In the genomic region with DNA sequence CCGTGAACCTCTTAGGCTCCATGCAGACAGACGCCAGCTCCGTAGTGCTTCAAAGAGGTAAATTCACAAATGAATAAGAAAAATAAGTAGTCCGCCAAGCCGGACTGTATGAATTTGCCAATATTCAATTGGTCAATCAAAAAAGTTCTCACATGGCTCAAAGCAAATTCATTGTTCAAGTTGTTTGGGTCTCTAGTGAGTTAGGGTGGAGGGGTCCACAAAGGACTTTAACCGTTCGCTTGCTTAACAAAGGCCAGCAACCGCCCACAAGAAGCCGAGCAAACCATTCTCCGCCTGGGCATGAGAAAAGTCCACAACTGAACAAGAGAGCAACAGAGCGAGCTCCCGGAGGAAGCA, we compare ENCODE assay signal across 8 mouse cellular contexts. TPM values are rescaled to one million over a fixed set of nuclear protein-coding genes. Genes with fewer than 3 reads are reported as not detected.
A peak's percentile ranks its signal among the peaks of the same experiment; 100 is the strongest.
DNase-seq lines count a peak whose midpoint lies in the region; ATAC-seq and TF ChIP-seq lines count a peak whose summit lies in the region.

No protein-coding gene starts in this region.

- peak overlapping the region; percentile 85 for H3K4me2 ChIP-seq in lung, embryonic 16.5 days (ENCODE audit: low read depth, low read length)
- H3K4me2 ChIP-seq in limb, embryonic 14.5 days (replicated peaks; ENCODE audit: low read depth, low read length, severe bottlenecking) = peak overlapping the region; percentile 88
- peak overlapping the region; percentile 93 for H3K4me2 ChIP-seq in stomach, embryonic 16.5 days (ENCODE audit: low read depth, low read length)

- peak overlapping the region; percentile 72 for H3K4me3 ChIP-seq in lung, embryonic 16.5 days (ENCODE audit: low read length)
- H3K4me3 ChIP-seq in limb, embryonic 14.5 days (replicated peaks; ENCODE audit: low read length) = peak overlapping the region; percentile 55
- H3K4me3 ChIP-seq in stomach, embryonic 16.5 days (replicated peaks; ENCODE audit: low read length) = peak overlapping the region; percentile 72

- WGBS in lung, embryonic 16.5 days = 2% methylated on average over 12 of the region's 12 CpGs
- WGBS in limb, embryonic 14.5 days = 3% methylated on average over 12 of the region's 12 CpGs
- WGBS in stomach, embryonic 16.5 days = 7% methylated on average over 12 of the region's 12 CpGs

- no peak; the same call in 1 of the 2 replicates for ATAC-seq in lung, embryonic 16.5 days (ENCODE audit: low read depth)
- ATAC-seq in limb, embryonic 14.5 days (ENCODE audit: low FRiP score, low read depth) = no peak
- ATAC-seq in stomach, embryonic 16.5 days (ENCODE audit: insufficient read depth, low FRiP score) = no peak
- ATAC-seq in monocyte, adult 5-6 weeks (replicated peaks; ENCODE audit: insufficient number of reproducible peaks, low FRiP score, low TSS enrichment, poor library complexity, severe bottlenecking) = no peak

- H3K27me3 ChIP-seq in lung, embryonic 16.5 days (ENCODE audit: control insufficient read depth, insufficient read depth, low read depth, low read length) = no peaks in the 10 kb centered on the region
- H3K27me3 ChIP-seq in limb, embryonic 14.5 days (ENCODE audit: control insufficient read depth, insufficient read depth, low read length) = no peaks in the 10 kb centered on the region
- H3K27me3 ChIP-seq in stomach, embryonic 16.5 days (ENCODE audit: control insufficient read depth, insufficient read depth, low read length) = no peaks in the 10 kb centered on the region

- peak overlapping the region; percentile 77 for H3K27ac ChIP-seq in lung, embryonic 16.5 days (ENCODE audit: low read length)
- H3K27ac ChIP-seq in limb, embryonic 14.5 days (replicated peaks; ENCODE audit: low read depth, low read length) = peak overlapping the region; percentile 86
- H3K27ac ChIP-seq in stomach, embryonic 16.5 days (ENCODE audit: low read length) = peak overlapping the region; percentile 80

- peaks cover 8% of the 10 kb centered on the region for H3K4me1 ChIP-seq in lung, embryonic 16.5 days (replicated peaks; ENCODE audit: control insufficient read depth, insufficient read depth, low read length)
- H3K4me1 ChIP-seq in limb, embryonic 14.5 days (ENCODE audit: control insufficient read depth, insufficient read depth, low read length) = peaks cover 20% of the 10 kb centered on the region
- H3K4me1 ChIP-seq in stomach, embryonic 16.5 days (ENCODE audit: control insufficient read depth, insufficient read depth, low read length) = peaks cover 9% of the 10 kb centered on the region; the same call in 1 of the 2 replicates

- H3K9me3 ChIP-seq in lung, embryonic 16.5 days (ENCODE audit: control insufficient read depth, low read length) = no peaks in the 10 kb centered on the region
- H3K9me3 ChIP-seq in limb, embryonic 14.5 days (ENCODE audit: control insufficient read depth, low read length) = no peaks in the 10 kb centered on the region
- no peaks in the 10 kb centered on the region for H3K9me3 ChIP-seq in stomach, embryonic 16.5 days (replicated peaks; ENCODE audit: control insufficient read depth, low read length)

- peak overlapping the region; percentile 79 for H3K9ac ChIP-seq in lung, embryonic 16.5 days (ENCODE audit: low read length)
- peak overlapping the region; percentile 84 for H3K9ac ChIP-seq in limb, embryonic 14.5 days (ENCODE audit: low read depth, low read length, severe bottlenecking)
- peak overlapping the region; percentile 87 for H3K9ac ChIP-seq in stomach, embryonic 16.5 days (ENCODE audit: low read length)

- H3K36me3 ChIP-seq in lung, embryonic 16.5 days (ENCODE audit: control insufficient read depth, insufficient read depth, low read length) = no peaks in the 10 kb centered on the region
- H3K36me3 ChIP-seq in limb, embryonic 14.5 days (ENCODE audit: control insufficient read depth, insufficient read depth, low read length) = no peaks in the 10 kb centered on the region
- H3K36me3 ChIP-seq in stomach, embryonic 16.5 days (ENCODE audit: control insufficient read depth, insufficient read depth, low read length) = no peaks in the 10 kb centered on the region

- no peak for TF ChIP-seq POLR2A in limb, embryonic 14.5 days (IDR thresholded peaks at IDR 0.05; ENCODE audit: borderline replicate concordance, extremely low read depth, insufficient read depth, insufficient read length)

- DNase-seq in embryo, embryonic 10.5 days (ENCODE audit: low spot score) = peak; percentile 79
- DNase-seq in embryo, embryonic 10 days (ENCODE audit: low spot score) = no peak
- DNase-seq in lung, postnatal 25 days (ENCODE audit: low spot score) = no peak
- DNase-seq in limb, embryonic 14.5 days (ENCODE audit: low spot score) = no peak
- DNase-seq in layer of hippocampus, postnatal 14 days (ENCODE audit: low spot score in 2 of 2) = no peak

RNA-seq across cellular contexts. Expression of a gene that starts 1.7 kb away (rescaled TPM):
- 41.4 and 43.7 TPM in 2 replicates for polyA plus RNA-seq in lung, embryonic 16.5 days (2015; fragmentation: Nextera tagmentation; extraction: Ambion mirVana)
- 24.9 and 25.7 TPM in 2 replicates for polyA plus RNA-seq in limb, embryonic 14.5 days (2012; rRNA removed)
- 39.8 and 48.0 TPM in 2 replicates for polyA plus RNA-seq in limb, embryonic 14.5 days (2014; fragmentation: Nextera tagmentation; extraction: Ambion mirVana)
- 61.3 and 79.0 TPM in 2 replicates for polyA plus RNA-seq in stomach, embryonic 16.5 days (2015; fragmentation: Nextera tagmentation; extraction: Ambion mirVana)
- total RNA-seq in monocyte, adult 5-6 weeks (2017) = not detected in 3 replicates
- total RNA-seq in layer of hippocampus, postnatal 14 days (2021) = 10 to 100 TPM; 23.7 to 25.0 TPM
